Mouse (Mus musculus) testis, adult 10 weeks (tissue): Measurements from ENCODE around the gene Sdc1. TPM values are rescaled to one million over a fixed set of nuclear protein-coding genes. Genes with fewer than 3 reads are reported as not detected.

Source experiments
- polyA plus RNA-seq: library from polyadenylated mRNA; stranded (reverse); fragments of 350-450 nt; fragmentation: Illumina TruSeq; extraction: RNeasy Lipid Tissue Mini Kit (QIAGEN cat#74804); gene quantifications from one replicate; pipeline ENCODE4 v1.2.3, GENCODE M21; 2014; ENCODE audit warnings: low read depth, low replicate concordance

The Sdc1 gene
- polyA plus RNA-seq: 1.2 TPM

GRCm38 (mm10) chr12:8770946-8771843, at the start of gene Sdc1:
Gene Sdc1, plus strand, starts transcription at chr12:8771323.

Other genes starting within 250 kb of the Sdc1 start
- 0.59 TPM for gene Slc7a15, start 172.3 kb upstream of the Sdc1 start, polyA plus RNA-seq
- 129 TPM for gene Pum2, start 97.2 kb upstream of the Sdc1 start, polyA plus RNA-seq
- 499 TPM for gene Laptm4a, start 150.3 kb downstream of the Sdc1 start, polyA plus RNA-seq
- 0.17 TPM for gene Matn3, start 176.6 kb downstream of the Sdc1 start, polyA plus RNA-seq
- gene Wdr35, start 202.6 kb downstream of the Sdc1 start, polyA plus RNA-seq: 144 TPM